Mouse (Mus musculus) megakaryocyte-erythroid progenitor cell, adult 5-6 weeks (primary cell): ENCODE data around the gene Hoxc13. TPM values are rescaled to one million over a fixed set of nuclear protein-coding genes. Genes with fewer than 3 reads are reported as not detected.
A peak's percentile ranks its signal among the peaks of the same experiment; 100 is the strongest.

Experiments used
- ATAC-seq: replicated peaks from 2 replicates; pipeline ENCODE4 v1.8.0; 2016; ENCODE audit warnings: mild to moderate bottlenecking, inconsistent platforms; ENCODE audit not compliant: severe bottlenecking, poor library complexity, low FRiP score, low TSS enrichment
- total RNA-seq, 2 experiments: library from RNA; stranded (forward) in 1 of 2; stranded (reverse) in 1 of 2; fragments of 200-1000, 215-1000 nt in 1 of 2; fragments of >200 nt in 1 of 2; fragmentation: Nextera tagmentation in 1 of 2; gene quantifications; 2 replicates each; pipeline ENCODE4 v1.2.3; 2014 to 2017

The Hoxc13 gene
- total RNA-seq, 2 experiments from 2014 or later, result not detected

DNA sequence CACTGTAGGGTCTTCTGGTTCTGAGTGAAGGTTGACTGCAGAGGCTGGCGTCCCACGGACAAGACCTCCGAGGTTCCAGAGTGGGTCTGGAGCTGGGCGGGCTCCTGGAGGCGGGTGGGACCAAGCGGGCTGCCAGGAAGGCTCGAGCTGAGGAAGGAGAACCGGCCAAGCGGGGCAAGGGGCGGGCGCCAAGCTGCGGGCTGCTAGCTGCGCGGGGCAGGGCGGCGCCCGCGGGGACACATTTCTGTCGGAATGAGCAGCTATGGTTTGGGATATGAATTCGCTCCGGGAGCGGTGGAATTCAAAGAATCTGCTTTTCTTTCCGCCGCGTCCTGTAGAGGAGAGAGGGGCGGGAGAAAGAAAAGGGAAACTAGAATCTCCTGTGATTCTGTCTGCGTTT lies 14.0 kb downstream of the Hoxc13 start:
- no peak for ATAC-seq

DNA sequence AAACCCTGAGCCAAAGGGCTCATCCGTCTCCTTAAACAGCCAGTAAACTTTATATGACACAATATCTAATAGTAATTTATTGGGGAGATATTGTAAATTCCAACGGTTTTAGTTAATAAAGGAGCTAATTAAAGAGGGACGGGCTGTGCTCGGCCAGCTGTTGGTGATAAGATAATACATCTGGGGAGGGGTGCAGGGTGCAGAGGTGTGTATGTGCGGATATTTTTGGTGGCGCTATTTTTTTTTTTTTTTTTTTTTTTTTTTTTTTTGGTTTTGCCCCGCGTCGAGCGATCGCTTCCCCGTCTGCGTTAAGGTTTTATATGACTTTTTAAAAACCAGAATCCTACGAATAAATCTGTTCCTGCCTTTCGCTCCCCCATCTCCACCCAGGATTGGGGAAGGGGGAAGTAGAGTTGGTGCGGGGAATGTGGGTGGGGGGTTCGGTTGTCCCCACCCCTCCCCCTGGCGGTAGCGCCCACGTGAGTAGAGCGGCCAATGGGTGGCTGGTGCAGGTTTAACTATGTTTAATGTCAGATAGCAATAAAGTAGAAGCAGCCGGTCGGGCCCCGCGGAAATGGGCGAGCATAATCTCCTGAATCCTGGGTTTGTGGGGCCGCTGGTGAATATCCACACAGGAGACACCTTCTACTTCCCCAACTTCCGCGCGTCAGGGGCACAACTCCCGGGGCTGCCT lies 15.5 kb downstream of the Hoxc13 start, which contains the start of gene Hoxc12:
Gene Hoxc12, plus strand, starts transcription at position 479 of the 694 bp plus-strand sequence.
- no peak for ATAC-seq

DNA sequence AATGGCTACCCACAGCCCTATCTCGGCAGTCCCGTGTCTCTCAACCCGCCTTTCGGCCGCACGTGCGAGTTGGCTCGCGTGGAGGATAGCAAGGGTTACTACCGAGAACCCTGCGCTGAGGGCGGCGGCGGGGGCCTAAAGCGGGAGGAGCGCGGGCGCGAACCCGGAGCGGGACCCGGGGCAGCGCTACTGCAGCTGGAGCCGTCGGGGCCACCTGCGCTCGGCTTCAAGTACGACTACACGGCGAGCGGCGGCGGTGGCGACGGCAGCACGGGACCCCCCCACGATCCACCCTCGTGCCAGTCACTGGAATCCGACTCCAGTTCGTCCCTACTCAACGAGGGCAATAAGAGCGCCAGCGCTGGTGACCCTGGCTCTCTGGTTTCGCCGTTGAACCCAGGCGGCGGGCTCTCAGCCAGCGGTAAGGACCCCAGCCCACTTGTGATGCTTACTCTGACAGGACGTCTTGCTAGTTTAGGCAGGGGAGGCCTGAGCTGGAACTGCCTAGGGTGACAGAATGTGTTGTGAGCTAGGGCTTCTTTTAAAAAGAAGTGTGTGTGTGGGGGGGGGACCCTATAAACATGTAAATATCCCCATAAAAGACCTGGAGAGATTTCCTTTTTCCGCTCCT lies 16.2 kb downstream of the Hoxc13 start:
- ATAC-seq, result no peak

DNA sequence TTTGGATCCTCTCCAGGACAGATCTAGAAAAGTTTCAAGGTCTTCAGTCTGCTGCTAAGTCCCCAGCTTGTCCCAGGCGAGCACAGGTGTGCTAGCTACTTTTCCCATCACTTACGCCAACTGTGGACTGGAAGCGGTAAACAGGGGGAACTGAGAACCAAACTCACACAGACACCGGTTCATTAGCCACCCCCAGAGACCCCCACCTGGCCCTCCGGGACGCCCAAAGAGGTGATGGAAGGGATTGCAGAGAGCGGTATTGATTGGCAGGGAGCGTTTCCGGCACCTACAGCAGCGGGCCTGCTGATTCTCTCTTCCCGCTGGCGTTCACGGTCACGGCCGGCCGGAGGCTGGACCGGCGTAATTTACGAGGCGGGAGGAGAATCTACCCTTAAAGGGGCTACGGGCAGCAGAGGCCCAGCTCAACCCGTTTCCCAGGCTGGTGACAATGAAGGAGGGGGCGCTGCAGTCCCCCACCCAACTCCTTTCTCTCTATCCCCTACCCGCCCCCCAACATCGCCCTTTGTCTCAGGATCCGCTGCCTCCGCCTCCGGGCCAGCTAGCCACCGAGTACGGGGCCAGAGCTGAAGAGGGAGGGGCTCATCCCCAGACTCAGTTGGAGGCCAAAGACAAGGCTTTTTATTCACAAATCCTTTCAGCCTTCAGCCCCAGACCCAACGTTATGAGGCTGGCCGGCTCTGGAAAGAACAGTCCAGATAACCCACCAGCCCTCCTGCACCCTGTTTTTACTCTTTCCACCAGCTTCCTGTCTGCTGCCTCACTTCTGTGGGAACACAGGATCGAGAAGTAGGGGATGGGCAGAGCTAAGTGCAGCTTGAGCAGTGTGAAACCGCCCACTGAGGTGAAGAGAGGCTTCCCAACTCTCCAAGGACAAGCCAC lies 18.6 kb downstream of the Hoxc13 start:
- ATAC-seq, result no peak

DNA sequence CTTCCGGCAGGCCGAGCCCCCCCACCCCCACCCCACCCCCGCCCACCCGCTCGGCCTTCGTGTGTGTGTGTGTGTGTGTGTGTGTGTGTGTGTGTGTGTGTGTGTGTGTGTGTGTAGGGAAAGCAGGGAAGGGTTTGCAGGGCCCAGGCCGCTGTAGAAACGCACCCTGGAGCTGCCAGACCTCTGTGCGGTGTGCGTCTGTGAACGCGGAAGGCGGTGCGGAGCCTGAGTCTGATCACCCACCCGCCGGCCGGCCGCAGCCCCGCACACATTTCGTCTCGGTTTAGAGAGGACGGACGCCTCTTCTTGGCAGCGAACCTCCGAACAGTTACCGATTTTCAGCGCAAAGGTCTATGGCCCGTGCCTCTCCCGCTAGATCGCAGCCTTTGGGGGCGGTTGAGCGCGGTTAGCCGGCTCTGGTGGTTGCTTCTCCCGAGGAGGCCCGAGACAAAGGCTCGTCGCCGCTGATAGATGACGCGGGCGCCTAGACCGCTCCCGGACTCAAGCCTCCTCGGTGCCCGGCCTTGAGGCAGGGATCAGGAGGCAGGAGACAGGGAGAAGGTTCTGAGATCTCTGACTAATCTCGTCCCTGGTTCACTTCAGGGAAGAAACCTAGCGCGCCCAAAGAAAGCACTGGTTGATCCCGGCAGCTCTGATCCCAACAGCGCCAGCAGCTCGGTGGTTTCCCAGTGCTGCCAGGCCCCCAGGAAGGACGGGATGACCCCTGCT lies 22.0 kb downstream of the Hoxc13 start:
- no peak for ATAC-seq

DNA sequence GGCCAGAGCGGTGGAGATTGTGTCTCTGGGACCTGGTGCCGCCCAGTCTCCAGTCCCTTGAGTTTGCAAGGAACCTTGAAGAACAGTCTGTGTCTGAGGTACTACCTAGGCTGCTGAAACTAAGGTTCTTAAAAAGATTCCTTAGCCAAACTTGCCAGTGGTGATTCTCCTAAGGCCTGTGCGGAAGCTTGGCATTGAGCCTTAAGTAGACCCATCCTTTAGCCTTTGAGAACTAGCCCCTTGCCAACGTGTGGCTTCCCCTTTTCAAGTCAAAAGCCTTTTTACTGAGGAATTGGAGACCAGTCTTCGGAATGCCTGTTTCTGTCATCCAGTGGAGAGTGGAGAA lies 22.5 kb downstream of the Hoxc13 start:
- no peak for ATAC-seq

DNA sequence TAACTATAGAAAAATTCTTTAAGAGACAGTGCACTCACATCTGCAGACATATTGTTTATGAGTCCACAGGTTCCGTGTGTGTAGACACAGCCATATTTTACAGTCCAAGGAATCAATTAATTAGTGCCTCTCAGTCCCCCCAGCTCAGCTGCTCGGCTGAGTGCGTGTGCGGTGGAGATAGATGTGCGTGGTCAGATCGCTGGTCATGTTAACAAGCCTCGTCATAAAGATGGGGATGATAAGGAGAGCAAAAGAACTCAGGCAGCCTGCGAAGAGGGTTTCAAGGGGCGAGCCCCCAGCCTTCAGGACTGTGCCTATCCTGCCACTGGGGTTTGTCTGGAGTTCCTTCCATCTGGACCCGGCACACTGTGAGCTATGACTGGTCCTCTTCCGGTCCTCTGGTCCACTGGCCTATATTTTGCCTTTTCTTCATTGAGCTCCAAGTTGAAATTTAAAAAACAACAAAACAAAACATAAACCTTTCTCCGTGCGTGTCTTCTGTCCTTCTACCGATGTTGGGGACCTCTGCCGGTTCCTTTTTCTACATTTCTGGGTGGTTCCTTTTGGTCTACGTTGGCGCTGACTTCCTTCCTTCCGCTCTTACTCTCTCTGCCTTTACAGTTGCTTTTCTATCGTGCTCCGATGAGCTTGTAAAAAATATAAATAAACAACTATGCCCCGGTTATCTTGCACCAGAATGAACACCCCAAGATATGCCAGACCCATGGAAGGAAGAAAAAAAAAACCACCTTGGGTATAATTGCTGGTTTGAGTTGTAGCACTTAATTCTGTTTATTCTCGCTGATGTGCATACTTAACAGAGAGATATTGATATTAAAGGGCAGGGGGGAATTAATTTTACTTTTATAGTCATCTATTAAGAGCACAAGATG lies 24.5 kb downstream of the Hoxc13 start:
- ATAC-seq, result no peak

DNA sequence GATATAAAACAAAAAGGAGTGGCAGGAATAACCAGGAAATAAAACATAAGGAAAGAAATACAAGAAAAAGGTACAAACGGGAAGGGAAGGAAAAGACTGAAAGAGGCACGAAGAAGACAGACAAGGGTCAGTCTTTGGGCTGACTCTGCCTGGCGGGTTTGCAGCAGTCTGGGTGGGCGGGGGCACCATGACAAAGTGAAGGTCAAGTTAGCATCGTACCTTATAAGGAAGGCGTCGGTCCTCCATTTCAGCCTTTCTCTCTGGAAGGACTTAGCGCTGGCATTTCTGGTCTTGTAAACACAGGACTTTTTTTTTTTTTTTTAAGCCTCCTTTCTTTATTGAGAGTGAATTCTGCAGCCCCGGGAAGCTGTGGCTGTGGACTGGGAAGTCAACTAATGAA lies 26.4 kb downstream of the Hoxc13 start:
- no peak for ATAC-seq

DNA sequence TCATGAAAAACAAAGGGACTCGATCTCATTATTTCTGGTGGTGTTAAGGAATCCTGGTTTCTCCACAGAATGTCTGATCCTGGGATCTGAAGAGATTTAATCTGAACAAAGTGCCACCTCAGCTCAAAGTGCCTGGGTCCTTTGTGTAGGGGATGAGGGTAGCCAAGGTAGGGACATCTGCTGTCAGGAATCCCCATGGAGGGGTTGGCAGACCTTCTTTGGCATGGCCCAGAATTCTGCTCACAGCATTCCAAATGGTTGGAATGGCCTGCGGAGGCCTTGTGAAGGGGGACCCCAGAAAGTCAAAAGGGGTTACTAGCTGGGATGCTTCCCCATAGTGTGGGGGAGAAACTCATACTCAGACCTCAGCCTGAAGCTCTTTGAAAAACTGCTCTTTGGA lies 27.9 kb downstream of the Hoxc13 start:
- ATAC-seq, result no peak

DNA sequence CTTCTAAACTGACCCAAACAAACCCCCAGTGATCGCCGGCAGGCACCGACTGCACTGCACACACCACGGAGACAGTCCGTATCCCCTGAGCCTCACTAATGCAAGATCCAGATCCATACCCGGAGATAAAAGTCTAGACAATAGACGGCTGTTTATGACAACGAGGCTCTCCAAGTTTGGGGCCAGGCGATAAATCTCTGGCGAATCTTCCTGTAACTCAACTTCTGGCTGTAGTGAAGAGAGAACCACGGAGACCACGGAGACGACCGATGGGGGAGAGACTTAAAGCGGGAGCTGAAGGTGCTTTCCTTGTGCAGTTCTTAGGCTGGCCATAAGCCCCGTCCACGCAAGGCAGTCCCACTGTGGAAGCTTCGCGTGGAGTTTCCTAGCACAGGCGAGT lies 28.8 kb downstream of the Hoxc13 start:
- no peak for ATAC-seq

DNA sequence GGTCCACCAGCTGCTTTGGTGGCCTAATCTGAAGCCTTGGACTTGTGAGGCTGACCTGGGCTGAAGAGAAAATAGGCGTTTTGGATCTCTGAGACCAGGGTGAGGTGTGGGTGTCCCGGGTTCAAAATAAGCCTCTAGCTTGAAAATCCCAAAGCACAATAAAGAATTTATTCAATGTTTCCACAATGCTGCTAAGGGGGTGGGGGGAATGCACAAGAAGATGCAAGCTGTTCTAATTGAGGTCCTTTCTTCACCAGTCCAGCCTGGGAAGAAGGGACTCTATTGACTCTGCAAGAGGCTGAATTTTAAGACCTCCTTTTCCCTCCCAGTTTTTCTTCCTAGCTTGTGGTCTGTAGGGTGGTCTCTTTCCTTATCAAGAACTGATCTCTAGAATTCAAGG lies 30.0 kb downstream of the Hoxc13 start:
- ATAC-seq, result no peak

DNA sequence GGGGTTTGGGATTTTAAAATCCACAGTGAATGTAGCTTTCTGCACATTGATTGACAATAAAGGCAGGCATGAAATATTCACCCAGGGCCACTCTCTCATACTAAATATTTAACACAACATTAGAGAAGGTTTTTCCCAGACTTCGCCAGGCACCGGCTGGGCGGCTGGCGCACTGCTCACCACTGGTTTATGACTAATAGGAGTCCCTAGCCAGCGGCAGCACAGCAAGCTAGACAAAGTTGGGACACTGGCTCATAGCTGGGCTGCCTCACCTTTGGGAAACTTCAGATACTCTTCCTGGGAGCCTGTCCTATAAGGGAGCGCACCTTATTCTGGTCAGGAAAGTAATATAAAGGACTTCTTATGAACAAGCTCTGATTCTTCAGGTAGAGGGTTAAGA lies 32.7 kb downstream of the Hoxc13 start:
- ATAC-seq, result no peak

DNA sequence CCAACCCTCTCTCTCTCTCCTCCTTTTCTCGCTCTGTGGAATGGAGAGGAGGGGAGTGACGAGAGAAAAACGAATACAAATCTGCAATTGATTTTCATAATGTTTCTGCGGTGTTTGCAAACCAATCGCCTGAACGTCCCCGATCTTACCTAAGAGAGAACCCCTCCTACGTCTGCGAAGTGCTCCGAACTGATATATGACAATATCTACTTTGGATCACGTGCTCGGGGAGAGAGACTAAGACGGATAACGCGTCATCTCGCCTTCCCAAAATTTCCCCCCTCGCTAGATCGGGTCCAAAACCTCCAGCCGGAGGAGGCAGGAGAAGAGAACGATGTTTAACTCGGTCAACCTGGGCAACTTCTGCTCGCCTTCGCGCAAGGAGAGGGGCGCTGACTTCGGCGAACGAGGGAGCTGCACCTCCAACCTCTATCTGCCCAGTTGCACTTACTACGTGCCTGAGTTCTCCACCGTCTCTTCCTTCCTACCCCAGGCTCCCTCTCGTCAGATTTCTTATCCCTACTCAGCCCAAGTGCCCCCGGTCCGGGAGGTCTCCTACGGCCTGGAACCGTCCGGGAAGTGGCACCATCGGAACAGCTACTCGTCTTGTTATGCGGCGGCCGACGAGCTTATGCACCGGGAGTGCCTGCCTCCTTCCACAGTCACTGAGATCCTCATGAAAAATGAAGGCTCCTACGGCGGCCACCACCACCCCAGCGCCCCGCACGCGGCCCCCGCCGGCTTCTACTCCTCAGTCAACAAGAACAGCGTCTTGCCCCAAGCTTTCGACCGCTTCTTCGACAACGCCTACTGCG lies 33.5 kb downstream of the Hoxc13 start, which contains the start of gene Hoxc11:
Gene Hoxc11, plus strand, starts transcription at position 236 of the 815 bp plus-strand sequence.
- 0 out of 2 replicates have a peak, but pooled peaks have one; percentile 41 for ATAC-seq

DNA sequence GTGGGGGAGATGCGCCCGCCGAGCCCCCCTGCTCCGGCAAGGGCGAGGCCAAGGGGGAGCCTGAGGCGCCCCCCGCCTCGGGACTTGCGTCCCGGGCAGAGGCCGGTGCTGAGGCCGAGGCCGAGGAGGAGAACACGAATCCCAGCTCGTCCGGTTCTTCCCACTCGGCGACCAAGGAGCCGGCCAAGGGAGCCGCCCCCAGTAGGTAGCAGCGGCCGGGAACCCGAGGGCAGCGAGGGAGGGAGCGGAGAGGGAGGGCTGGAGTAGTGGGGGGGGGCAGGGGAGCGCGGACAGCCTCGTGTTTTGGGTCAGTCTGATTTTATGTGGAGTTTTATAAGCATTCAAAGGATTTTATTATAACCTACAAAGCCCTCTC lies 34.1 kb downstream of the Hoxc13 start:
- no peak for ATAC-seq

DNA sequence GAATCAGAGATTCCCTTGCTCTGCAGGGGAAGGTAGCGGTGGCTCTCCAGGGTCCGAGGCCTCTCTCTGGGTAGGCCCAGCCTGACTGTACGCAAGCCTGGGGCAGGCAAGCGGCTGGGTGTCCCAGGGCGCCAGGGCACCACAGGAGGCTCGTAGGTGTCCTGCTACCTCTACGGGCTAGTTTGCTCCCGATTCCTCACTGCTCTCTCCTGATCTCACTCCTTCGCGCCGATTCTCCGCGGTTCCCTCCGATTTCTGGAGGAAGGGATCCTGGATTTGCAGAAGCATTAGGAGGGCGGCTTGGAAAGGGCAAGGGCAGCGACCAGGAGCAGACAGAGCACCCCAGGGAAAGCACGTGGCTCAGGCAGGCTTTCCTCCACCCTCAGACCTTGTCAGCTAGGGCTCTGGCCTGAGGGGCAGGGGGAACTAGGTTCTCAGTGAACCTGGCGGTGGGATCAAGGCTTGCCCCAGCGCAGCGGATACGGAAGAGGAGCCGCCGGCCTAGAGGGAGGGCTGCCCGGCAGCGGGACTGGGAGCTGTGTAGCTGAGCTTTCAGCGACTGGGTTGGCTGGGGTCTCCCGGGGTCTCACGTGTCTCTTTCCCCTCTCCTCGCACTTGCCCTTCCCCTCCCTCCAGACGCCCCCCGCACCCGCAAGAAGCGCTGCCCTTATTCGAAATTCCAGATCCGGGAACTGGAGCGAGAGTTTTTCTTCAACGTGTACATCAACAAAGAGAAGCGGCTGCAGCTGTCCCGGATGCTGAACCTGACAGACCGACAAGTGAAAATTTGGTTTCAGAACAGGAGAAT lies 35.1 kb downstream of the Hoxc13 start:
- no peak for ATAC-seq

DNA sequence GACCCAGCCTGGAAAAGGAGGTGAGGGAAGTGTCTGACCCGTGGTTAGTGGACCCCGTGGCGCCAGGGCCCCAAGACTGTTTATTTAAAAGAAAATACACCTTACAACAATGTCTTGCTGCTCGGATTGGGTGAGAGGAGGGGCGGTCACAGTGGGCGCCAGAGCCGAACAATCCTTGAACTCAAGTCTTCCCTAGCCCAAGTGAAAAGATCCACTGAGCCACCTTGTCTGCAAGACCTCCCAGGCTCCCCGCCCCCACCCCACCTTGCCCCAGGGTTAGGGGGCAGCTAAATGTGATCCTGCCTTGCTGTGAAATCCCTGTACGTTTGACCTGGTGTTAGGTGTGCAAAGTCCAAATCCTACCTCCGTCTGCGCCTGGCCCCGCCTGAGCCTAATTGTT lies 36.0 kb downstream of the Hoxc13 start:
- no peak for ATAC-seq

DNA sequence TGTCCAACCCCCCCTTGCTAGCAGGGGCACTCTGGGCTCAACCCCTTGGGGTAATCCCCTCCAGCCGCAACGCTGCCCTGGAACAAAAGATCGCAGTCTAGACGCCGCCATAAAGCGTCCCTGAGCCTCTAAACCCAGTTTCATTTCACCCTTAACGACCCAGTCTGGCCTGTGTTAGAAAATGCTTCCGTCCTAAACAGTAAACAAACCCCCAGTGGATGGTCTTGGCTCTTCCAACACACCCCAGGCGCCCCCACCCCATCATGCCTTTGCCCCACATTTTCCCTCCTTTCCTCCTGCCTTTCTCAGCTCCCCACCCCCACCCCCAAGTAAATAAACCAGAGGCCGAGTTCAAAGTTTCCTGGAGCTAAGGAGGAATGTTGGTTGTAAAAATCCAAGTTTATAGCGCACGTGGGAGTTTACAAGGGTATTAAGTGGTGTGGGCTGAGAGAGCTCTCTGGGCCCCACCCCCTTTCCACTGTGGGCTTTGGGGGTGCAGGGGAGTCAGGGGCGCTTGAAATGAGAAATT lies 38.8 kb downstream of the Hoxc13 start:
- ATAC-seq, result no peak
